Mouse (Mus musculus) midbrain, embryonic 14.5 days (tissue): Measurements from ENCODE around the gene Mical1. TPM values are rescaled to one million over a fixed set of nuclear protein-coding genes. Genes with fewer than 3 reads are reported as not detected.

ENCODE experiments used
- ATAC-seq: fragments of 200-750 bp; cut with Nextera tagmentation; 2 replicates; pipeline ENCODE4 v1.8.0; 2017; ENCODE audit warnings: moderate number of reproducible peaks, moderate library complexity; ENCODE audit not compliant: low FRiP score, low TSS enrichment
- DNase-seq: peaks from one replicate; pipeline ENCODE4 v3.0.0-alpha.2; 2015
- H3K27ac ChIP-seq: fragments of 300-500 bp; sonication (generic); replicated peaks from 2 replicates; pipeline ENCODE4 v1.5.1; 2014; ENCODE audit warnings: mild to moderate bottlenecking, low read depth, low read length, moderate library complexity
- H3K27me3 ChIP-seq: fragments of 300-500 bp; sonication (generic); 2 replicates; pipeline ENCODE4 v1.6.1; 2014; ENCODE audit warnings: low read length, control low read depth, mixed read lengths; ENCODE audit not compliant: control insufficient read depth, insufficient read depth
- H3K36me3 ChIP-seq: fragments of 300-500 bp; sonication (generic); 2 replicates; pipeline ENCODE4 v1.6.1; 2014; ENCODE audit warnings: low read length, control low read depth; ENCODE audit not compliant: control insufficient read depth, insufficient read depth
- H3K4me1 ChIP-seq: fragments of 300-500 bp; sonication (generic); 2 replicates; pipeline ENCODE4 v1.6.1; 2014; ENCODE audit warnings: mild to moderate bottlenecking, antibody characterized with exemption, low read length, control low read depth; ENCODE audit not compliant: control insufficient read depth, insufficient read depth
- H3K4me2 ChIP-seq: fragments of 300-500 bp; sonication (generic); 2 replicates; pipeline ENCODE4 v1.6.1; 2014; ENCODE audit warnings: mild to moderate bottlenecking, low read length, moderate library complexity
- H3K4me3 ChIP-seq: fragments of 300-500 bp; sonication (generic); replicated peaks from 2 replicates; pipeline ENCODE4 v1.5.1; 2014; ENCODE audit warnings: low read depth, low read length
- H3K9ac ChIP-seq: fragments of 300-500 bp; sonication (generic); replicated peaks from 2 replicates; pipeline ENCODE4 v1.6.1; 2014; ENCODE audit warnings: mild to moderate bottlenecking, low read length, moderate library complexity
- H3K9me3 ChIP-seq: fragments of 300-500 bp; sonication (generic); 2 replicates; pipeline ENCODE4 v1.6.1; 2016; ENCODE audit warnings: low read length, control low read depth, mixed read lengths; ENCODE audit not compliant: control insufficient read depth
- WGBS: fragments of 180-500 bp; shearing (Covaris S2); extraction: QIAGEN DNeasy Blood & Tissue Kit; methylation state at CpG from one replicate; pipeline ENCODE4 v1.1.7; 2014; 5-methylcytosine and 5-hydroxymethylcytosine counted together
- polyA plus RNA-seq: library from polyadenylated mRNA; unstranded; fragments of >200 nt; fragmentation: Nextera tagmentation; extraction: Ambion mirVana; gene quantifications from 2 replicates; pipeline ENCODE4 v1.2.1, GENCODE M21; 2014

Mical1 gene
- polyA plus RNA-seq, 1 experiment from 2014 or later: 20.5 TPM

DNA sequence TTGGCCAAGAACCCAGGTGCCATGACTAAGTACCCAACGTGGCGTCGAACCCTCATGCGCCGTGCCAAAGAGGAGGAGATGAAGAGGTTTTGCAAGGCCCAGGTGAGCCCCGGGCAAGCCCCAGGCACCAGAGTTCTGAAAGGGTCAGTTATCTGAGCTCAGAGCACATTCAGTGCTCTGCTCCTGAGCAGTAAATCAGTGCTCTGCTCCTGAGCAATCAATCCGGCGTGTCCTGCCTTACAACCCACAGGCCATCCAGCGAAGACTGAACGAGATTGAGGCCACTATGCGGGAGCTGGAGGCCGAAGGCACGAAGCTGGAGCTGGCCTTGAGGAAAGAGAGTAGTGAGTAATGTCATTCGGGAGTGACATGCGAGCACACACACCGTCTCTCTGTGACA, 9.7 kb downstream of the Mical1 start:
- WGBS: 95% methylated on average over 16 of the region's 16 CpGs
- Histone ChIP-seq H3K27me3 (no peaks in the 10 kb centered on the region), H3K36me3 (peaks cover 46% of the 10 kb centered on the region)

DNA sequence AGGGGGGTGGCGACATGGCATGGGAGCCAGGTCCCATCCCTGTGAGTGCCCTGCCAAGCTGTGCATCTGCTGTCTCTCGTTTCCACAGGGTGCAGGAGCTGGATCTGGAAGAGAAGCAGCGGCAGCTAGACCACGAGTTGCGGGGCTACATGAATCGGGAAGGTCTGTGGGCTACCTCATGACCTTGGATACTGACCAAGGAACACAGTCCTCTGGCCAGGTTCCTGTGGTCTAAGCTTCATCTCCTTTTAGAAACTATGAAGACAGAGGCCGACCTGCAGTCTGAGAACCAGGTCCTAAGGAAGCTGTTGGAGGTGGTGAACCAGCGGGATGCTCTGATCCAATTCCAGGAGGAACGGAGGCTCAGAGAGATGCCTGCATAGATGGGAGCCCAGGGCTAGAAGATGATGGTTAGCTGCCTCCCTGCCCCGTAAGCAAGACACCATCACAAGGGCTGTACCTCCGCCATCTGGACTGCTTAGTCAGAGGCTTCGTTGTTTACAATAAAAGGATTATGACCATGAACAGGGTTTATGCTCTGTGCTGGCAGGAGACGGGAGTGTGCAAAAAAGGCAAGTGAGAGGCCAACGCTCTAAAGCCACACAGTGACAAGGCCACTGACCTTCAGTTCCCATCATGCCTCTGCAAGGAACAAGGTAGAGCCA, 10.5 kb downstream of the Mical1 start:
- Histone ChIP-seq H3K4me1 (peaks cover 17% of the 10 kb centered on the region), H3K9ac (no peak overlapping the region), H3K27me3 (no peaks in the 10 kb centered on the region), H3K27ac (no peak overlapping the region), H3K9me3 (no peaks in the 10 kb centered on the region), H3K36me3 (peaks cover 46% of the 10 kb centered on the region), H3K4me3 (no peak overlapping the region), H3K4me2 (no peak overlapping the region)
- no peak for DNase-seq
- no peak for ATAC-seq
- 60% methylated on average over 14 of the region's 14 CpGs for WGBS

More for the DNA sequence above, 9.7 kb downstream of the Mical1 start:
- DNase-seq (no peak), ATAC-seq (no peak)
- no peak overlapping the region for H3K27ac ChIP-seq
- no peak overlapping the region for H3K4me2 ChIP-seq
- H3K4me3 ChIP-seq: no peak overlapping the region
- peaks cover 17% of the 10 kb centered on the region for H3K4me1 ChIP-seq
- H3K9me3 ChIP-seq: no peaks in the 10 kb centered on the region
- H3K9ac ChIP-seq: no peak overlapping the region

DNA sequence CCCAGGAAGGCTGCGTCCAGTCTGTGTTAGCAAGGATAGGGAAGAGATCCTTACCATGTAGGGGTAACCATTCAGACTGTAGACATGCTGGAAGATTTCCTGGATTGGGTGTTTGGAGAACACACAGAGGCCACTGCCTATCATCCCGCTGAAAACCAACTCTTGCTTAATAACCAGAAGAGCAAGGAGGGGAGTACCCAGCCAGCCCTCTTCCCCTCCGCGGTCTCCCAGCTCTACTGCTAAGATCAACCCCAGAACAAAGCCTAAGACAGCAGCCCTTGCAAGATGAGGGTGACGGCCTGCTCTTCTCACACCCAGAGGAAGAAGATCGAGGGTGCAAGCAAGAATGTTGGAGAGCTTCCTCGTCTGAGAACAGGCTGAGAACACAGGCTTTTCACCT, 12.8 kb downstream of the Mical1 start:
- H3K27me3 ChIP-seq: no peaks in the 10 kb centered on the region
- H3K4me3 ChIP-seq: peak overlapping the region; percentile 52
- H3K36me3 ChIP-seq: peaks cover 27% of the 10 kb centered on the region
- no peak for DNase-seq
- no peak for ATAC-seq
- peak overlapping the region; percentile 93 for H3K4me2 ChIP-seq
- WGBS: 38% methylated on average over 7 of the region's 7 CpGs
- H3K4me1 ChIP-seq: peaks cover 17% of the 10 kb centered on the region
- no peak overlapping the region for H3K27ac ChIP-seq
- H3K9ac ChIP-seq: no peak overlapping the region
- H3K9me3 ChIP-seq: no peaks in the 10 kb centered on the region

DNA sequence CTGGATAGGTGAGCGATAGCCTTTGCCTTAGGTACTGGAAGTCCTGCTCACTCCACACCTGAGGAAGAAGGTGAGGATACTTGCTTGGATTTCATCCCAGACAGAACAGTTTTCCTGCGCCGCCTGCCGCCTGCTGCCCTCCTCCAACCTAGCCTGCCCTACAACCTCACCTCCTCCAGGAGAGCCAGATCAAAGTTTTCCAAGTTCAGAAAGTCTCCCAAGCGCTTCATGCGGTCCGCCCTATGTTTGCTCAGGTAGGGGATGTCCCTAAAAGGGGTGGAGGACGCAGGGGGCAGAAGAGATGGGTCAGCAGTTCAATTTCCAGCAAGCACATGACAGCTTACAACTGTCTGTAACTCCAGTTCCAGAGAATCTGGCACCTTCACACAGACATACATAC, 13.2 kb downstream of the Mical1 start:
- peaks cover 27% of the 10 kb centered on the region for H3K36me3 ChIP-seq
- H3K27me3 ChIP-seq: no peaks in the 10 kb centered on the region
- DNase-seq (no peak), ATAC-seq (no peak)
- H3K4me1 ChIP-seq: peaks cover 17% of the 10 kb centered on the region
- peak overlapping the region; percentile 93 for H3K4me2 ChIP-seq
- H3K27ac ChIP-seq: no peak overlapping the region
- H3K9ac ChIP-seq: peak overlapping the region; percentile 69; the same call in 1 of the 2 replicates
- H3K9me3 ChIP-seq: no peaks in the 10 kb centered on the region
- 37% methylated on average over 8 of the region's 8 CpGs for WGBS
- peak overlapping the region; percentile 52 for H3K4me3 ChIP-seq

DNA sequence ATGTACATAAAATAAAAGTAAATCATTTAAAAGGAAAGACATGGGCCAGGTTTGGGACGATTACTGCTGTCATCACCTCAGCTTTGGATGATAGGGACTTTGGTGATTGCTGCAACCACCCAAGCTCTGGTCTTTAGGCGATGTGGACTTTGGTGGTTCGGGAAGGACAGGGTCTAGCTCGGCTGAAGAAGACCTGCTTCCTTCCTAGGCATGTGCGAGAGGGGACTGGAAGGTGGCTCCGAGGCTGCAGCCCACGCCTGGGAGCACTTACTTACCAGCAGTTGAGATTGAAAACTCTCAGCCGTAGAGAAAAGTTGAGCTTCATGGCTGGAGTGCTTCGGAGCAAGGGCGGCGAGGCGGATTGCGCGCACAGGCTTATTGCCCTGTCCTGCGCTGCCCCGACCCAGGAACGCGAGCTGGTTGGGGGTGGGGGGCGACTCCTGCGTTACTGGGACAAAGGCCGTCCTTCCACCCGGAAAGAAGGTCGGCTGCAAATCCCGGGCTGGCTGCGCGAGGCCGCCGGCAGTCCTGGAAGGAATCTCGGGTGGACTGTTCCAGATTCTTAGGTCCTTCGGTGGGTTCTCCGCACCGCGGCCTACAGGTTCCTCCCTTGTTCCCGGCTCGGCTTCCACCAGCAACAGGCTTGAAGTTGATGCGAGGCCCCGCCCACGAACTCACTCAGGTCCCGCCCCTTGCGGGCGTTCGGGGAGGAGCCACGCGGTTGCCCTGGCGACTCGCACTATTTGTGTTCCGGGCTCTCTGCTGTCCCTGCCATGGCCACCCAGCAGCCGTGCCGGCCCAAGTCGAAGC, 13.8 kb downstream of the Mical1 start, which contains the start of the genes Smpd2 and Ppil6:
Gene Smpd2 (minus strand): TSS at position 662 of the 810 bp plus-strand sequence.
Gene Ppil6 (plus strand): TSS at position 732 of the 810 bp plus-strand sequence.
- Histone ChIP-seq H3K27ac (0 out of 2 replicates have a peak within 1 kb of the TSS, but pooled peaks have one; percentile 13), H3K4me2 (peak within 1 kb of the TSS; percentile 93)
- WGBS: 2% methylated on average over 46 of the region's 50 CpGs

DNA sequence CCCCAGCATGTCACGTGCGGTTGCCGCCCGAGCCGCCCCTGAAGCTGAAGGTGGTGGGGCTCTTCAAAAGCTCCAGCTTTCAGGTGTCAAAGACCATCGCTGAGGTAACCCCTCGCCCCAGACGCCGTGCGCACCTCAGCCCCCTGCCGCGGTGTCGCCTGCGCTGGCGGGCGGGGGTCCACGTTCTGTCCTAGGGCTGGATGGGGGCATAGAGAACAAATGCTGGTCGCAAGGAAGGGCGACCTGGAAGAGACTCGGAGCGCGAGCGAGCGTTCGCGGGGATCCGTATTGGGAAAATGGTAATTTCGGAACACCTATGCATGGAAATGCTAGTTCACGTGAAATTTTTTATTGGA, 14.4 kb downstream of the Mical1 start:
- ATAC-seq (no peak; the same call in 1 of the 2 replicates), DNase-seq (no peak)
- Histone ChIP-seq H3K36me3 (peaks cover 16% of the 10 kb centered on the region; the same call in 1 of the 2 replicates), H3K9me3 (no peaks in the 10 kb centered on the region), H3K27me3 (no peaks in the 10 kb centered on the region), H3K4me1 (peaks cover 17% of the 10 kb centered on the region), H3K27ac (no peak overlapping the region), H3K4me3 (peak overlapping the region; percentile 52), H3K9ac (peak overlapping the region; percentile 69), H3K4me2 (peak overlapping the region; percentile 93)
- WGBS: under 1% methylated on average over 29 of the region's 29 CpGs

More for the DNA sequence above, 13.8 kb downstream of the Mical1 start, which contains the start of the genes Smpd2 and Ppil6:
- ATAC-seq (peak; percentile 92), DNase-seq (peak; percentile 95)
- peaks cover 22% of the 10 kb centered on the region for H3K36me3 ChIP-seq
- peak within 1 kb of the TSS; percentile 52 for H3K4me3 ChIP-seq
- H3K9me3 ChIP-seq: no peaks in the 10 kb centered on the region
- peaks cover 17% of the 10 kb centered on the region for H3K4me1 ChIP-seq
- no peaks in the 10 kb centered on the region for H3K27me3 ChIP-seq
- H3K9ac ChIP-seq: peak within 1 kb of the TSS; percentile 69

DNA sequence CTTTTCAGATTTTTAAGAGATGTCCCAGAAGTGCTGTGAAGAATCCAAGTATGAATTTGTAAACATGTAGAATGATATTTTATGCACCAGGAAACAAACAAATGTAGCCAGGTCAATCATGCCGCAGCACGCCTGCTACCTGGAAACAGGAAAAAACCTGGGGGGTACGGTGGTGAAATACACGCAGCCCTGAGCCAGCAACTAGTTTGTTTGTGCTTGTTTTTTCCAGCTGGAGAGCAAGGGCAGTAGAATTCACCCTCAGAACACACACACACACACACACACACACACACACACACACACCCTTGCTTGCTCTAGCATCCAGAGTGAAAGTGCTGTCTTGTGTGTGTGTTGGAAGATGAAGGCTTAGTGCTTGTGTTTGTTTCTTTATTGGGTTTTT, 15.0 kb downstream of the Mical1 start:
- WGBS: 54% methylated on average over 4 of the region's 4 CpGs
- peak overlapping the region; percentile 93 for H3K4me2 ChIP-seq
- no peak for ATAC-seq
- H3K9me3 ChIP-seq: no peaks in the 10 kb centered on the region
- H3K4me3 ChIP-seq: no peak overlapping the region; the same call in 1 of the 2 replicates
- no peak overlapping the region for H3K27ac ChIP-seq
- H3K36me3 ChIP-seq: peaks cover 10% of the 10 kb centered on the region; the same call in 1 of the 2 replicates
- no peaks in the 10 kb centered on the region for H3K27me3 ChIP-seq
- DNase-seq: no peak
- no peak overlapping the region for H3K9ac ChIP-seq
- H3K4me1 ChIP-seq: peaks cover 17% of the 10 kb centered on the region

DNA sequence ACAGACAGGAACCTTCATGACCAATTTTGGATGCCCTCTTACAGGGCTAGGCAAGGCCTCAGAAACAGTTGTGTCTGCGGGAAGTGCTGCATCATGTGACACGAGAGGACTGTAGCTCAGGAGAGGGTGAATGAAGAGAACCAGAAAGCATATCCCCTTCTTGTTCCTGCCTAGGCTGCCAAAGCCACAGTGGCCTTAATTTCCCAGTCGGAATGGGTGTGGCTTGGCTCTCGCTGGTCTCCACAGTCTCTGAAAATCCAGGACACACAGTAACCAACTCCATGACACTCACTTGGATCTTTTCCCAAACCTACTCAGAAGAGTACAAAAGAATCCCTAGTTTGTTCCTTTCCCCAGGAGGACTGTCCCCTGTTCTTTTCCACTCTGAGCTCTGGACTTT, 24.8 kb downstream of the Mical1 start:
- H3K27ac ChIP-seq: no peak overlapping the region
- peak; percentile 44 for DNase-seq
- 65% methylated on average over 4 of the region's 4 CpGs for WGBS
- no peaks in the 10 kb centered on the region for H3K36me3 ChIP-seq
- H3K4me1 ChIP-seq: no peaks in the 10 kb centered on the region
- no peak overlapping the region for H3K4me2 ChIP-seq
- no peak overlapping the region for H3K4me3 ChIP-seq
- no peak for ATAC-seq
- H3K9me3 ChIP-seq: no peaks in the 10 kb centered on the region
- no peak overlapping the region for H3K9ac ChIP-seq
- no peaks in the 10 kb centered on the region for H3K27me3 ChIP-seq
